Mouse (Mus musculus) cortical plate, adult 2 months (tissue): ENCODE data around the gene Fitm2.

ENCODE experiments used
- CTCF ChIP-seq: fragments of 200-500 bp; IDR thresholded peaks from 2 replicates; pipeline ENCODE4 v1.5.1; 2011; ENCODE audit warnings: mild to moderate bottlenecking, control low read depth, low read length; ENCODE audit not compliant: insufficient read depth; ENCODE audit errors: extremely low read depth
- POLR2A ChIP-seq: fragments of 200-500 bp; IDR thresholded peaks from 2 replicates; pipeline ENCODE4 v1.6.1; 2011; ENCODE audit warnings: mild to moderate bottlenecking, low read length, control low read depth; ENCODE audit not compliant: insufficient read depth; ENCODE audit errors: extremely low read depth

DNA sequence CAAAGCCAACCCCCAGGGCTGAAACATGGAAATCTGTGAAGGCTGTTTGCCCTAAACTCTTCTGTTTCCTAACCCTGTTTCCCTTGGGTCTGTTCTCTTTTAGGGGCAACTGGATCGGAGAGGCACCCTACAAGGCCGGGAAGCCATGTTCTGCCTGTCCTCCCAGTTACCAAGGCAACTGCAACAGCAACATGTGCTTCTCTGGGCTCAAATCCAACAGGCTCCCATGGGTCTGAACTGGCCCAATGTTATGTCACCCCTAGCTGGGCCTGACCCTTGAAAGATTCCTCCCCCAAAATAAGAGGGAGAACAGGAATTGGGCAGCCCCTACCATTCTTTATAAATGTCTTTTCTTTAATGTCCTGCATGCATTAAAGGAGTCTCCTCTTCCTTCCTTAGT is 29.8 kb upstream of the Fitm2 start:
- no peak for TF ChIP-seq POLR2A
- no peak for TF ChIP-seq CTCF
